Mouse (Mus musculus) hindbrain, embryonic 12.5 days (tissue): ENCODE measurements at regions not wholly inside any gene's neighbourhood (a gene's known extent, or its start where the extent isn't known, plus 50 kb on each side); places are given as distances from the start of the nearest gene placed in this dataset.

ENCODE experiments used
- ATAC-seq: fragments of 200-750 bp; cut with Nextera tagmentation; 2 replicates; pipeline ENCODE4 v1.8.0; 2017; ENCODE audit warnings: moderate TSS enrichment; ENCODE audit not compliant: low FRiP score
- H3K27ac ChIP-seq: fragments of 300-500 bp; sonication (generic); 2 replicates; pipeline ENCODE4 v1.5.1; 2016; ENCODE audit warnings: mild to moderate bottlenecking
- H3K27me3 ChIP-seq: fragments of 300-500 bp; sonication (generic); 2 replicates; pipeline ENCODE4 v1.6.1; 2016; ENCODE audit warnings: mild to moderate bottlenecking
- H3K36me3 ChIP-seq: fragments of 300-500 bp; sonication (generic); 2 replicates; pipeline ENCODE4 v1.6.1; 2016; ENCODE audit warnings: mild to moderate bottlenecking
- H3K4me1 ChIP-seq: fragments of 300-500 bp; sonication (generic); 2 replicates; pipeline ENCODE4 v1.6.1; 2016
- H3K4me2 ChIP-seq: fragments of 300-500 bp; sonication (generic); replicated peaks from 2 replicates; pipeline ENCODE4 v1.6.1; 2016; ENCODE audit warnings: mild to moderate bottlenecking
- H3K4me3 ChIP-seq: fragments of 300-500 bp; sonication (generic); 2 replicates; pipeline ENCODE4 v1.5.1; 2016; ENCODE audit warnings: mild to moderate bottlenecking
- H3K9ac ChIP-seq: fragments of 300-500 bp; sonication (generic); 2 replicates; pipeline ENCODE4 v1.6.1; 2016; ENCODE audit warnings: mild to moderate bottlenecking, moderate library complexity
- H3K9me3 ChIP-seq: fragments of 300-500 bp; sonication (generic); replicated peaks from 2 replicates; pipeline ENCODE4 v1.6.1; 2016; ENCODE audit warnings: mild to moderate bottlenecking
- WGBS: fragments of 180-500 bp; shearing (Covaris S2); methylation state at CpG from one replicate; pipeline ENCODE4 v1.1.7; 2016; 5-methylcytosine and 5-hydroxymethylcytosine counted together

GRCm38 (mm10) chr3:19458386-19458785 lies 170.1 kb downstream of the 1700064H15Rik start:
- Histone ChIP-seq H3K4me3 (no peak overlapping the region), H3K36me3 (no peaks in the 10 kb centered on the region), H3K27me3 (no peaks in the 10 kb centered on the region), H3K4me2 (no peak overlapping the region), H3K27ac (no peak overlapping the region), H3K9me3 (no peaks in the 10 kb centered on the region), H3K9ac (no peak overlapping the region), H3K4me1 (no peaks in the 10 kb centered on the region)
- 93% methylated on average over 8 of the region's 8 CpGs for WGBS
- ATAC-seq, result no peak

GRCm38 (mm10) chr3:19457431-19457830 lies 171.0 kb downstream of the 1700064H15Rik start:
- Histone ChIP-seq H3K27ac (no peak overlapping the region), H3K4me2 (no peak overlapping the region), H3K27me3 (no peaks in the 10 kb centered on the region), H3K4me3 (no peak overlapping the region), H3K9me3 (no peaks in the 10 kb centered on the region), H3K9ac (no peak overlapping the region), H3K36me3 (no peaks in the 10 kb centered on the region), H3K4me1 (no peaks in the 10 kb centered on the region)
- 91% methylated on average over 2 of the region's 2 CpGs for WGBS
- no peak for ATAC-seq

GRCm38 (mm10) chr3:19455838-19456448 lies 172.5 kb downstream of the 1700064H15Rik start:
- ATAC-seq, result no peak
- H3K27ac ChIP-seq, result no peak overlapping the region
- H3K36me3 ChIP-seq, result no peaks in the 10 kb centered on the region
- H3K9ac ChIP-seq, result no peak overlapping the region
- no peaks in the 10 kb centered on the region for H3K4me1 ChIP-seq
- H3K27me3 ChIP-seq, result no peaks in the 10 kb centered on the region
- H3K4me2 ChIP-seq, result no peak overlapping the region
- no peaks in the 10 kb centered on the region for H3K9me3 ChIP-seq
- H3K4me3 ChIP-seq, result no peak overlapping the region
- 79% methylated on average over 4 of the region's 4 CpGs for WGBS

GRCm38 (mm10) chr3:19451022-19451421 lies 177.5 kb downstream of the 1700064H15Rik start:
- Histone ChIP-seq H3K27me3 (no peaks in the 10 kb centered on the region), H3K4me1 (no peaks in the 10 kb centered on the region), H3K9me3 (no peaks in the 10 kb centered on the region), H3K4me3 (no peak overlapping the region), H3K9ac (no peak overlapping the region), H3K4me2 (no peak overlapping the region), H3K36me3 (no peaks in the 10 kb centered on the region), H3K27ac (no peak overlapping the region)
- no peak for ATAC-seq
- WGBS, result 53% methylated on average over 3 of the region's 3 CpGs

GRCm38 (mm10) chr3:19448931-19449330 lies 179.5 kb downstream of the 1700064H15Rik start:
- WGBS, result 89% methylated on average over 3 of the region's 3 CpGs
- Histone ChIP-seq H3K36me3 (no peaks in the 10 kb centered on the region), H3K27ac (no peak overlapping the region), H3K4me2 (no peak overlapping the region), H3K9me3 (no peaks in the 10 kb centered on the region), H3K4me3 (no peak overlapping the region), H3K27me3 (no peaks in the 10 kb centered on the region), H3K4me1 (no peaks in the 10 kb centered on the region), H3K9ac (no peak overlapping the region)
- ATAC-seq, result no peak

GRCm38 (mm10) chr3:19448192-19448591 lies 180.3 kb downstream of the 1700064H15Rik start:
- H3K4me3 ChIP-seq, result no peak overlapping the region
- no peaks in the 10 kb centered on the region for H3K4me1 ChIP-seq
- no peak for ATAC-seq
- no peaks in the 10 kb centered on the region for H3K9me3 ChIP-seq
- no peak overlapping the region for H3K27ac ChIP-seq
- no peak overlapping the region for H3K4me2 ChIP-seq
- H3K9ac ChIP-seq, result no peak overlapping the region
- no peaks in the 10 kb centered on the region for H3K27me3 ChIP-seq
- 76% methylated on average over 2 of the region's 2 CpGs for WGBS
- no peaks in the 10 kb centered on the region for H3K36me3 ChIP-seq

GRCm38 (mm10) chr3:19447733-19448132 lies 180.7 kb downstream of the 1700064H15Rik start:
- WGBS, result 73% methylated on average over 1 of the region's 1 CpGs
- Histone ChIP-seq H3K27ac (no peak overlapping the region), H3K9ac (no peak overlapping the region), H3K4me1 (no peaks in the 10 kb centered on the region), H3K9me3 (no peaks in the 10 kb centered on the region), H3K4me3 (no peak overlapping the region), H3K4me2 (no peak overlapping the region), H3K27me3 (no peaks in the 10 kb centered on the region), H3K36me3 (no peaks in the 10 kb centered on the region)
- ATAC-seq, result no peak

GRCm38 (mm10) chr3:19444914-19445313 lies 183.6 kb downstream of the 1700064H15Rik start:
- H3K27me3 ChIP-seq, result no peaks in the 10 kb centered on the region
- H3K36me3 ChIP-seq, result no peaks in the 10 kb centered on the region
- no peak overlapping the region for H3K9ac ChIP-seq
- no peaks in the 10 kb centered on the region for H3K9me3 ChIP-seq
- WGBS, result 83% methylated on average over 2 of the region's 2 CpGs
- H3K4me1 ChIP-seq, result no peaks in the 10 kb centered on the region
- H3K27ac ChIP-seq, result no peak overlapping the region
- no peak for ATAC-seq
- H3K4me3 ChIP-seq, result no peak overlapping the region
- no peak overlapping the region for H3K4me2 ChIP-seq

GRCm38 (mm10) chr3:19441827-19442226 lies 186.7 kb downstream of the 1700064H15Rik start:
- no peaks in the 10 kb centered on the region for H3K4me1 ChIP-seq
- no peak overlapping the region for H3K4me2 ChIP-seq
- H3K9me3 ChIP-seq, result no peaks in the 10 kb centered on the region
- H3K9ac ChIP-seq, result no peak overlapping the region
- no peak overlapping the region for H3K4me3 ChIP-seq
- ATAC-seq, result no peak
- H3K27ac ChIP-seq, result no peak overlapping the region
- 74% methylated on average over 1 of the region's 1 CpGs for WGBS
- no peaks in the 10 kb centered on the region for H3K36me3 ChIP-seq
- H3K27me3 ChIP-seq, result no peaks in the 10 kb centered on the region

- no peaks in the 10 kb centered on the region for H3K4me1 ChIP-seq
- 83% methylated on average over 4 of the region's 4 CpGs for WGBS
- H3K9me3 ChIP-seq, result no peaks in the 10 kb centered on the region
- H3K9ac ChIP-seq, result no peak overlapping the region
- H3K27me3 ChIP-seq, result no peaks in the 10 kb centered on the region
- no peak overlapping the region for H3K4me3 ChIP-seq
- ATAC-seq, result no peak
- no peak overlapping the region for H3K4me2 ChIP-seq
- H3K36me3 ChIP-seq, result no peaks in the 10 kb centered on the region
- H3K27ac ChIP-seq, result no peak overlapping the region
Observed at GRCm38 (mm10) chr3:19430159-19430558, 198.3 kb downstream of the 1700064H15Rik start.

- H3K27ac ChIP-seq, result no peak overlapping the region
- H3K36me3 ChIP-seq, result no peaks in the 10 kb centered on the region
- no peak overlapping the region for H3K9ac ChIP-seq
Observed at GRCm38 (mm10) chr3:19429422-19430076, 198.9 kb downstream of the 1700064H15Rik start.

GRCm38 (mm10) chr3:19429010-19429409 lies 199.5 kb downstream of the 1700064H15Rik start:
- H3K27ac ChIP-seq, result no peak overlapping the region
- H3K4me3 ChIP-seq, result no peak overlapping the region
- no peak for ATAC-seq
- H3K9ac ChIP-seq, result no peak overlapping the region
- no peaks in the 10 kb centered on the region for H3K9me3 ChIP-seq
- no peaks in the 10 kb centered on the region for H3K27me3 ChIP-seq
- H3K4me1 ChIP-seq, result no peaks in the 10 kb centered on the region
- H3K4me2 ChIP-seq, result no peak overlapping the region
- H3K36me3 ChIP-seq, result no peaks in the 10 kb centered on the region

More at GRCm38 (mm10) chr3:19429422-19430076, 198.9 kb downstream of the 1700064H15Rik start:
- no peak overlapping the region for H3K4me2 ChIP-seq
- H3K4me1 ChIP-seq, result no peaks in the 10 kb centered on the region
- 88% methylated on average over 6 of the region's 6 CpGs for WGBS
- ATAC-seq, result no peak
- H3K4me3 ChIP-seq, result no peak overlapping the region
- H3K27me3 ChIP-seq, result no peaks in the 10 kb centered on the region
- no peaks in the 10 kb centered on the region for H3K9me3 ChIP-seq

- no peak for ATAC-seq
- Histone ChIP-seq H3K27me3 (no peaks in the 10 kb centered on the region), H3K27ac (no peak overlapping the region), H3K36me3 (no peaks in the 10 kb centered on the region), H3K4me2 (no peak overlapping the region), H3K9me3 (no peaks in the 10 kb centered on the region), H3K9ac (no peak overlapping the region), H3K4me3 (no peak overlapping the region), H3K4me1 (no peaks in the 10 kb centered on the region)
- WGBS, result 86% methylated on average over 1 of the region's 1 CpGs
Observed at GRCm38 (mm10) chr3:19426130-19426556, 202.3 kb downstream of the 1700064H15Rik start.
